Mouse (Mus musculus) left cerebral cortex, adult 9 months (tissue): ENCODE measurements at regions not wholly inside any gene's neighbourhood (a gene's known extent, or its start where the extent isn't known, plus 50 kb on each side); places are given as distances from the start of the nearest gene placed in this dataset.

Experiments
- DNase-seq, 2 experiments: peaks; one replicate each; pipeline ENCODE4 v3.0.0; 2022; ENCODE audit warnings: low spot score in 2 of 2

DNA sequence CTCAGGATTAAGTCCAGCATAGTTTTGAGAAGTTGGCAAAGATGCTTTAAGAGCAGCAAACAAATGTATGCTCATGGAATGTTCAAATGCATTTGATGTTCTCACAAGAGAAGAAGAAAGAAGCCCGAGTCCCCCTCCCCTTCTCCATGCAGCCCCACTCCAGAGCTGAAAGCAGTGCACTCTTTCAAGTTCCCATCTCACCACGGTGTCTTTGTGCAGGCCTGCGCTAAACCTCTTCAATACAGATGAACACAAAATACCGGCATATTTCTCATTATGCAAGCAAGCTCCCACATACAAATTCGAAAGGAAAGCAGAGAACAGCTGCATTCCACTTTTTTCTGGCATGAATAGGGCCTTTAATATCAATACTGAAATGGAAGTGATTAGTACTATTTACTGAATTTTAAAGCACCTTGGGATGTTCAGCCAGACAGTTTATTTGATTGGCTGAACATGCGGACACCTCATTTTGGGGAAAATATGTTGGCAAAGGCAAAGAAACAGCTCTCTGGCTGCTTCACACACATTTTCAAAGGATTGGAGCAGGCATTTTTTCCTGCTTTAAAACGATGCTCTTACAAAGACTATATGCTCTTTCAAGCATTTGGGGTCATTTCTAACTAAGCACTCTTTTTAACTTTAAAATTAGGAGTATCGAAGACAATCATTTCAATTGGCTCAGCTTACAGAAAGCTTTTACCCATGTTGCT, 595.8 kb downstream of the Car8 start:
- peak; percentile 4 to 15 for DNase-seq

- DNase-seq: no peak
These were observed 641.0 kb downstream of the Car8 start for GRCm38 (mm10) chr4:7597671-7598390.

GRCm38 (mm10) chr4:7596116-7596515, 642.7 kb downstream of the Car8 start:
- peak; percentile 73 to 76 for DNase-seq

DNA sequence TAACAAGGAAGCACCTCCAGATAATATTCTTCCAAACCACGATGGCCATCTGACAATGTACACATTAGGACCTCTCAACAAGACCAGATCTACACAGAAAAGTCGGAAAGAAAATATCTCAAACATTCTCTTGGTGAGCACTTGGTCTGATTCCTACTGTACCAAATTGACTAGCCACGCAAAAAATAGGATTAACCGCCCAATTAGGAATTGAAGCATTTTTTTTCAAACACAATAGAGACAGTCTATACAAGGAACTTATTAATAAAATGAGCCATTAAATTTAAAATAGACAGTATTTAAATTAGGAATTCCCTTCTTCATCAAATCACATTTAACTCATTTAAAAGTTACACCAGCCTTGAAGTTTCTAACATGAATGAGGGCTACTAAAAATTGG, 655.0 kb downstream of the Car8 start:
- DNase-seq: no peak

- DNase-seq: no peak
These were observed 656.9 kb downstream of the Car8 start for GRCm38 (mm10) chr4:7581931-7582330.

GRCm38 (mm10) chr4:7581220-7581916, 657.5 kb downstream of the Car8 start:
- no peak for DNase-seq

DNA sequence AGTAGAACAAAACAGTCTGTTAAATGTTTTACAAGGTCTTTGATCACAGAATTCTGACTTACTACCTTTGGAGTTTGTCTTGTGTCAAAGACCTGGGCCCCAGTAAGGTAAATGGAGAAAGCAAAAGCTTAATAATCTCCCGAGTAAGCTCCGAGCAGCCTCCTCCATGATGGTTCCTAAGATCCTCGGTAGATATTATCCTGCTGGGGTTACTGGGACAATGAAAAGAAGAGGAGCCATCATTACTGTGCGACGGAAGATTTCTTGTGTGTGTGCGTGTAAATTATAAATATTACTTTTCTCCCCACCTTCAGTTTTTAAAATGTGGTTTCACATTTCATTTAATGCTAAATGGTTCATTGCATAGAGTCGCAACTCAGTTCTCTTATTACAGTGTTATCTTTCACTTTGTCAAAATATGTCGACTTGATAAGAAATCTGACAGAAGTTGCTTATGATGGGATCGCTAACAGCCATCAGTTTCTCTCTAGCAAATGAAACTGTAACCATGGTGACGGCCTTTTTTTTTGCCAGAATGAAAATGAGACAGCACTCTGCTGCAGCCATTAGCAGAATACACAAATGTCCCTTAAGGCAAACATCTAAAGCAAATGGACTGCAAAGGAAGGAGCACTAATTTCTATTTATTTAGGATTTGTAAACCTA, 658.2 kb downstream of the Car8 start:
- peak in 1 of 2 experiments; percentile 56 for DNase-seq

GRCm38 (mm10) chr4:7574011-7574410, 664.8 kb downstream of the Car8 start:
- no peak for DNase-seq

- no peak for DNase-seq
These were observed 671.0 kb downstream of the Car8 start for GRCm38 (mm10) chr4:7567687-7568393.

- no peak for DNase-seq
These were observed 678.7 kb downstream of the Car8 start for GRCm38 (mm10) chr4:7559867-7560832.

- DNase-seq: no peak
These were observed 680.1 kb downstream of the Car8 start for GRCm38 (mm10) chr4:7558721-7559120.

DNA sequence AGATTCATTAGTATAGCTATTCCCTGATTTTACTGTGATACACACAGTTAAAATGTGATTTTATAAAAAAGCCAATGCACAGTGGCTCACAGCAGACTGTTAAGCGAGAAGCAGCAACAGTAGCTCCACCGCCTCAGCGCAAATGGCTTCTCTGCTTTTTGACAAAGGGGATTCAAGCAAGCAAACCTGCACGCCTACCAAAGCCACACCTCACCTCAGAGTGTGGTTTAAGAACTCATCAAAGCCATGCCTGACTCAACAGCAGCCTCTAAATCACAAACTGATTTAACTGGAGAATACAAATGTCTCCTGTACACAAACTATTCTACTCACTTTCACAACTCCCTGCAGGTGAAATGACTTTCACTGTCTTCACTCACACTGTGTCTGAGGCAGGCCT, 704.5 kb downstream of the Car8 start:
- no peak for DNase-seq

DNA sequence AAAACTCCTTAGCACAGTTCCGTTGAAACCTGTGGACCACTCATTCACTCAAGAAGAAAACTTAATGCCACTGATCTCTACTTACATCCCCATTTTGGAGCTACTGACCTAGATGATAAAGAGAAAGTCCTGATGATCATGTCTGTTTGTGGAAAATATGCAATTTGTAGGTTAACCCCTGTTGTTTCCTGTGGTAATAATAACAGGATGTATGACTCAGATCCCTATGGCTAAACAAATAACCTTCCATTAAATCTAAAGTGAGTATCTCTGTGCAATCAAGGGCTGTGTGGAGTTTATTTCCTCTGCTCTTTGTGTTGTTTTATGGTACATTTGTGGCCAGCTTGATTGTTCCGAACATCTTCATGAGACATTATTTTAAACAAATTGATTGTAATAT, 711.1 kb downstream of the Car8 start:
- no peak for DNase-seq

- no peak for DNase-seq
These were observed 725.8 kb downstream of the Car8 start for GRCm38 (mm10) chr4:7513081-7513480.

DNA sequence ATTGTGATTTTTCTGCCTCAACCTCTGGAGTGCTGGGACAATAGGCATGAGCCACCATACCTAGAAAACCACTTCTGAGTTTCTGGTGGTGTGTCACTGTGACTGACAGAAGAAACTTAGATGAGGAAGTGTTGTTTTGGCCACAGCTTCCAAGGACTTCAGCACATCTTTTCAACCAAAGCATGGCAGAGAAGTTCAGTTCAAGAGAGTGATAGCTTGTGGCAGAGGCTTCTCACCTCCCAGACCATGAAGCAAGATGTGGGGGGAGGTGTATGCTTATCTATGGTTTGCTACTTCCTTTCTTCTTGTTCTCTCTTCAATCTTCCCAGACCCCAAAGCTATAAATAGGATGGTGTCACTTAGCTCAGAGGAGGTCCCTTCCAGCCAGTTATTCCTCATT, 753.3 kb downstream of the Car8 start:
- DNase-seq: no peak

- no peak for DNase-seq
These were observed 783.7 kb downstream of the Car8 start for GRCm38 (mm10) chr4:7455130-7455529.

DNA sequence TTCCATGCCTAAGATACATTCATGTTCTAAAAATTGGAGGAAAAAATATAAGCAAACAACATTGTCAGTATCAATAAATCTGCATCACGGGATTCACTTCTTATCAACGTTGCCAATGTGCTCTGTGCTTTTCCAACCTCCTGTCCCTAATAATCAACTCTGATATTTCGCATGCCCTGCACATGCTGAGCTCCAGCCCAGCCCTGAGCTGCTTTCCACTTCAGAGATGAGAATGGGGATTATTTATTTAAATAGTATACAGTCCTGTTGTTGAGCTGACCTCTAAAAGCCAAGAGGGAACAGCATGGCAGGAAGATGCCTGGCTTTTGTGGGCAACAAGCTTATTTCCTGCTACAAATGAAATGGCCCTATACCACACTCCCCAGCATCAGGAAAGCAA, 786.2 kb downstream of the Car8 start:
- DNase-seq: no peak

DNA sequence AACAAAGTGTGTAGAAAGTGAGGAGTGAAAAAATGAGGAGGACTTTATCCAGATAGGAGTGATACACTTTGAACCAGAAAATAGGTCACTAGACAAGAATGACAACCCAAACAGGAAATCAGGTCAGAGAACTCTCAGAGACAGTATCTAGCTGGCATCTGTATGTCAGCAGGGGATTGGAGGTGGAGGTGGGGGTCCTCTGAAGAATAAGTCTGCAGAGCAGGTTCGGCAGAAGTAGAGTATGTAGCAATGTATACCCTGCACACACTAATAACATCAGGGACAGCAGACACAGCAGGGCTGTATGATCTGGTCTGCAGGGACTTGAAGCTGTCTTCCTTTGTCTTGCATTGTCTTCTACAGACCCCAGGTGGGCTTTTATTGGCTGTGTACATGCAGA, 787.9 kb downstream of the Car8 start:
- DNase-seq: no peak

GRCm38 (mm10) chr4:7429308-7429707, 809.5 kb downstream of the Car8 start:
- DNase-seq: peak; percentile 23 to 24

GRCm38 (mm10) chr4:7424081-7424480, 814.8 kb downstream of the Car8 start:
- DNase-seq: no peak
